Mouse (Mus musculus) limb, embryonic 10.5 days (tissue): ENCODE measurements around the gene F9. TPM values are rescaled to one million over a fixed set of nuclear protein-coding genes. Genes with fewer than 3 reads are reported as not detected.

Source experiments
- polyA plus RNA-seq: library from polyadenylated mRNA; unstranded; fragments of >200 nt; fragmentation: Nextera tagmentation; extraction: Ambion mirVana; gene quantifications from 2 replicates; pipeline ENCODE4 v1.2.1, GENCODE M21; 2016

The F9 gene
- polyA plus RNA-seq, 1 experiment from 2014 or later = not detected

Other genes with a start within 250 kb of the F9 start
- gene Mcf2, start 179.6 kb downstream of the F9 start, polyA plus RNA-seq = 0.04 and 0.10 TPM in 2 replicates